Comparison of ENCODE assay signal across 28 mouse cellular contexts in the genomic region with DNA sequence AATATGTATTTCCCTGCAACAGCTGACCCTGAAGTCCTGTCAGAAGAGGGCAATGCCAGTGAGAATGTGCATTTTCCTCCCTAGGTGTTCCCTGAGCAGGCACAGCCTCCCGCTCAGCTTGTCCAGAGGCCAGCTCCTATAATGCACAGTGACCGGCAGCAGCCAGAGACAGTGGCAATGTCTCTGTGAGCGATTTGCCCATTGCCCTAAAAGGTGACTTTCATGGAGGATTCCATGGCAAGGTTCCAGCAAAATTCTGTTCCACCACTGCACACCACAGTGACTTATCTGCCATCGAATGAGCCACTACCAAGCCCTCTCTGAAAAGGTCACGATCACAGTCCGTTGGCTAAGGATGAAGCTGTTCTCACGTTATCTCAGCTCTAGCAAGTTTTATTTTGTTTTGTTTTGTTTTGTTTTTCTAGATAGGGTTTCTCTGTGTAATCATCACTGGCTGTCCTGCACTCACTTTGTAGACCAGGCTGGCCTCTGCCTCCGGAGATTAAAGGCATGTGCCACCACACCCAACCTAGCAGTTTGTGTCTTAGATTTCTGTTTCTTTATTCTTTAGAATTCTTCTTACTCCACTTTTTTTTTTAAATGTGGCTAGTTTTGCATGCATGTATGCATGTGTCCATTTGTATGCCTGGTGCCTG. TPM values are rescaled to one million over a fixed set of nuclear protein-coding genes. Genes with fewer than 3 reads are reported as not detected.
DNase-seq lines count a peak whose midpoint lies in the region; ATAC-seq and TF ChIP-seq lines count a peak whose summit lies in the region.
"Had no signal": no experiment of that assay in that cellular context is flagged by ENCODE, and none has a peak within 500 bp of the region (broad histone marks: within the 10 kb centered on the region; RNA-seq: fewer than 3 reads in every experiment).

No protein-coding gene starts in this region.

- no peaks in the 10 kb centered on the region for H3K9me3 ChIP-seq in liver, embryonic 14.5 days (ENCODE audit: control insufficient read depth, low read length)
- H3K9me3 ChIP-seq in forebrain, embryonic 16.5 days (ENCODE audit: control insufficient read depth, low read length): no peaks in the 10 kb centered on the region
- H3K9me3 ChIP-seq: embryonic facial prominence, embryonic 13.5 days; forebrain, embryonic 12.5 days; heart, embryonic 15.5 days; hindbrain, embryonic 10.5 days; intestine, embryonic 15.5 days; limb, embryonic 15.5 days; stomach, embryonic 15.5 days had no signal

- no peak for TF ChIP-seq POLR2A in liver, adult 2 months (IDR thresholded peaks at IDR 0.05; ENCODE audit: extremely low read depth, insufficient read depth, low read length)

- peaks cover 4% of the 10 kb centered on the region for H3K4me1 ChIP-seq in liver, adult 2 months (ENCODE audit: control insufficient read depth, insufficient read depth, low read length)
- 0 out of 4 replicates have a peak, but pooled peaks cover 0 to 2% of the 10 kb centered on the region in 2 experiments for H3K4me1 ChIP-seq in liver, embryonic 14.5 days (replicated peaks; ENCODE audit: control insufficient read depth in 2 of 2, insufficient read depth in 2 of 2, low read length in 1 of 2)
- no peaks in the 10 kb centered on the region for H3K4me1 ChIP-seq in forebrain, embryonic 16.5 days (replicated peaks; ENCODE audit: control insufficient read depth, insufficient read depth, low read length)
- H3K4me1 ChIP-seq: forebrain, embryonic 12.5 days; intestine, embryonic 15.5 days; limb, embryonic 15.5 days; stomach, embryonic 15.5 days had no signal

- no peak overlapping the region for H3K4me3 ChIP-seq in liver, adult 2 months (ENCODE audit: insufficient read depth, low read depth, low read length)
- no peak overlapping the region for H3K4me3 ChIP-seq in liver, embryonic 14.5 days (ENCODE audit: insufficient read depth in 1 of 2, low read depth in 2 of 2, low read length in 2 of 2)
- no peak overlapping the region for H3K4me3 ChIP-seq in forebrain, embryonic 16.5 days (replicated peaks; ENCODE audit: low read length)
- H3K4me3 ChIP-seq: embryonic facial prominence, embryonic 13.5 days; erythroblast, embryonic 14.5 days; forebrain, embryonic 12.5 days; gastrocnemius, adult 2 months; heart, embryonic 15.5 days; hindbrain, embryonic 10.5 days; intestine, embryonic 15.5 days; left cerebral cortex, adult 2 months; limb, embryonic 15.5 days; stomach, embryonic 15.5 days had no signal

- H3K27me3 ChIP-seq in liver, adult 2 months (ENCODE audit: control insufficient read depth, insufficient read depth, low read length): no peaks in the 10 kb centered on the region
- no peaks in the 10 kb centered on the region for H3K27me3 ChIP-seq in liver, embryonic 14.5 days (ENCODE audit: control insufficient read depth, insufficient read depth, low read length)
- no peaks in the 10 kb centered on the region for H3K27me3 ChIP-seq in forebrain, embryonic 16.5 days (replicated peaks; ENCODE audit: control insufficient read depth, insufficient read depth, low read length)
- H3K27me3 ChIP-seq: embryonic facial prominence, embryonic 13.5 days; forebrain, embryonic 12.5 days; intestine, embryonic 15.5 days; limb, embryonic 15.5 days; stomach, embryonic 15.5 days had no signal

- peak; percentile 18 for DNase-seq in heart, postnatal 4 days
- DNase-seq in heart, postnatal 14 days: no peak
- peak; percentile 13 for DNase-seq in liver, adult 2 months (ENCODE audit: extremely low read depth, low read depth, low spot score)
- no peak for DNase-seq in liver
- no peak for DNase-seq in liver, embryonic 14.5 days (ENCODE audit: low read depth in 3 of 3, low spot score in 3 of 3)
- DNase-seq in layer of hippocampus, postnatal 36 days: no peak
- DNase-seq: cerebellum, adult 2 months; cerebellum, postnatal 25 days; embryo, embryonic 11 days; gastrocnemius, adult 2 months; left cerebral cortex, postnatal 4 days; right cerebral cortex, postnatal 4 days; thymus, postnatal 25 days had no signal

- no peak overlapping the region for H3K27ac ChIP-seq in liver, adult 2 months (replicated peaks; ENCODE audit: insufficient read depth, low read depth, low read length)
- no peak overlapping the region for H3K27ac ChIP-seq in liver, embryonic 14.5 days
- no peak overlapping the region for H3K27ac ChIP-seq in forebrain, embryonic 16.5 days (ENCODE audit: low read length)
- H3K27ac ChIP-seq: embryonic facial prominence, embryonic 13.5 days; forebrain, embryonic 12.5 days; gastrocnemius, adult 2 months; heart, embryonic 15.5 days; hindbrain, embryonic 10.5 days; intestine, embryonic 15.5 days; kidney, postnatal 0 days; left cerebral cortex, adult 2 months; limb, embryonic 15.5 days; macrophage; stomach, embryonic 15.5 days had no signal

- no peaks in the 10 kb centered on the region for H3K36me3 ChIP-seq in liver, adult 2 months (ENCODE audit: control insufficient read depth, insufficient read depth, low read length)
- no peaks in the 10 kb centered on the region for H3K36me3 ChIP-seq in liver, embryonic 14.5 days (replicated peaks; ENCODE audit: control insufficient read depth, insufficient read depth, low read depth)
- no peaks in the 10 kb centered on the region for H3K36me3 ChIP-seq in forebrain, embryonic 16.5 days (ENCODE audit: control insufficient read depth, insufficient read depth)
- H3K36me3 ChIP-seq: embryonic facial prominence, embryonic 13.5 days; forebrain, embryonic 12.5 days; heart, embryonic 15.5 days; hindbrain, embryonic 10.5 days; intestine, embryonic 15.5 days; limb, embryonic 15.5 days; stomach, embryonic 15.5 days had no signal

- ATAC-seq in liver, embryonic 14.5 days (ENCODE audit: insufficient read depth): peak; percentile 55
- no peak for ATAC-seq in forebrain, embryonic 16.5 days
- ATAC-seq: hindbrain, embryonic 16.5 days; intestine, embryonic 15.5 days; lung, postnatal 0 days had no signal

- H3K9ac ChIP-seq in liver, adult 2 months (ENCODE audit: low read depth, low read length): no peak overlapping the region
- no peak overlapping the region for H3K9ac ChIP-seq in liver, embryonic 14.5 days (replicated peaks)
- no peak overlapping the region for H3K9ac ChIP-seq in forebrain, embryonic 16.5 days (replicated peaks; ENCODE audit: low read depth, low read length)
- H3K9ac ChIP-seq: embryonic facial prominence, embryonic 13.5 days; forebrain, embryonic 12.5 days; heart, embryonic 15.5 days; intestine, embryonic 15.5 days; limb, embryonic 15.5 days; stomach, embryonic 15.5 days had no signal

- H3K4me2 ChIP-seq in liver, embryonic 14.5 days (ENCODE audit: low read depth): no peak overlapping the region
- H3K4me2 ChIP-seq in forebrain, embryonic 16.5 days (ENCODE audit: low read length): no peak overlapping the region
- H3K4me2 ChIP-seq: embryonic facial prominence, embryonic 13.5 days; forebrain, embryonic 12.5 days; heart, embryonic 15.5 days; intestine, embryonic 15.5 days; limb, embryonic 15.5 days; midbrain, embryonic 11.5 days; stomach, embryonic 15.5 days had no signal

- WGBS in liver, adult 2 months: 85% methylated on average over 8 of the region's 8 CpGs
- WGBS in liver, embryonic 14.5 days (ENCODE audit: insufficient replicate concordance): 49% methylated on average over 8 of the region's 8 CpGs
- WGBS in forebrain, embryonic 16.5 days: 85% methylated on average over 8 of the region's 8 CpGs

- intact Hi-C loops in heart, postnatal 14 days (cut with DNase I): no loop called here

- no peak for TF ChIP-seq CTCF in liver, adult 2 months (IDR thresholded peaks at IDR 0.05; ENCODE audit: low read depth, low read length)
- TF ChIP-seq CTCF in liver, embryonic 14.5 days (IDR thresholded peaks at IDR 0.05; ENCODE audit: low read depth): no peak

- no peaks in the 10 kb centered on the region for H3K79me2 ChIP-seq in liver, adult 2 months (ENCODE audit: control insufficient read depth, insufficient read depth, low read length)

- TF ChIP-seq EP300 in liver, embryonic 14.5 days (IDR thresholded peaks at IDR 0.05; ENCODE audit: low read depth): peak; percentile 33; the same call in 1 of the 2 replicates

RNA-seq across cellular contexts. Expression of gene Dock7, which starts 17.4 kb away (rescaled TPM):
- 10 to 100 TPM; 30.6 to 37.8 TPM for total RNA-seq in heart, postnatal 4 days (2021)
- total RNA-seq in heart, postnatal 14 days (2021): 10 to 100 TPM; 14.9 to 17.6 TPM
- total RNA-seq in liver, adult 2 months (2014; rRNA removed): 25.7 and 29.5 TPM in 2 replicates
- 6.7 and 6.8 TPM in 2 replicates for polyA plus RNA-seq in liver, adult 2 months (2012; rRNA removed)
- 8.3 and 15.2 TPM in 2 replicates for polyA plus RNA-seq in liver, embryonic 14.5 days (2012; rRNA removed)
- 9.0 and 10.6 TPM in 2 replicates for polyA plus RNA-seq in liver, embryonic 14.5 days (2014; fragmentation: Nextera tagmentation; extraction: Ambion mirVana)
- 10 to 100 TPM; 33.4 to 35.9 TPM for total RNA-seq in layer of hippocampus, postnatal 36 days (2021)
- polyA plus RNA-seq in forebrain, embryonic 16.5 days (2015; fragmentation: Nextera tagmentation; extraction: Ambion mirVana): 86.0 and 87.1 TPM in 2 replicates

RNA-seq across cellular contexts. Expression of gene Atg4c, which starts 55.6 kb away (rescaled TPM):
- 1 to 10 TPM; 5.3 to 5.5 TPM for total RNA-seq in heart, postnatal 4 days (2021)
- 1 to 10 TPM; 5.2 to 5.9 TPM for total RNA-seq in heart, postnatal 14 days (2021)
- 8.5 and 9.4 TPM in 2 replicates for total RNA-seq in liver, adult 2 months (2014; rRNA removed)
- polyA plus RNA-seq in liver, adult 2 months (2012; rRNA removed): 3.7 and 4.3 TPM in 2 replicates
- 1.6 and 2.3 TPM in 2 replicates for polyA plus RNA-seq in liver, embryonic 14.5 days (2012; rRNA removed)
- 3.7 and 3.9 TPM in 2 replicates for polyA plus RNA-seq in liver, embryonic 14.5 days (2014; fragmentation: Nextera tagmentation; extraction: Ambion mirVana)
- total RNA-seq in layer of hippocampus, postnatal 36 days (2021): 10 to 100 TPM; 40.6 to 41.7 TPM
- polyA plus RNA-seq in forebrain, embryonic 16.5 days (2015; fragmentation: Nextera tagmentation; extraction: Ambion mirVana): 21.3 and 22.0 TPM in 2 replicates

Comparison
In these comparisons a context has a peak if more than half of its experiments do, and no peak if none do; other contexts are left out.
1. DNase-seq: peak in heart, postnatal 4 days (single experiment) and liver, adult 2 months (single experiment); none in heart, postnatal 14 days (0 of 2), liver (single experiment), liver, embryonic 14.5 days (0 of 3) and layer of hippocampus, postnatal 36 days (0 of 2).